Mouse (Mus musculus): Measurements from ENCODE around the gene Rexo2.

Gene Rexo2

DNA sequence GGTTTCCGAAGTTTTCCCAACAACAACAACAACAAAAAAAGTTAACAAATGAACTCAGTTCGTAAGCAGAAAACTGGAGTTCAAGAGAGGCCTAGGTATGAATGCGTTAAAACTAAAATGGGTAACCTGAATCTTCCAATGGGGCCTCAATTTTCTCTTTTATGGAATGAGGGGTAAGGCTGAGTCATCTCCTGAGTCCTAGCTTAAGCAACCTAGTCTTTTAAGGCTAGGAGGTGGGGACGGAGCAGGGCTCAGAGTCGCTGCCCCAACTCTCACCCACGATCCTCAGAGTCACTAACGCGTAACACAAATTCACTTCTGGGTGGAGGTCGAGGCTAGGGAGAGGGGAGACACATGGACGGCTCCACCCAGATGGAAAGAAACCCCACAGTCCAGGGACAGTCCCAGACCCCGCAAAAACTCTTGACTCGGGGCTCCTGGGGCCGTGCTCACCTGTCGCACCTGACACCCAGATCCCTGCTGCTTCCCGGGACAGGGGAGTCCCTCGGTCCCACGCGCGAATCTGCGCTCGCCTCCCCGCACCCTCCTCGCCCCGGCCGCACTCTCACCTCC, 499 bp downstream of the Rexo2 start:
- TF ChIP-seq GATA4 (IDR thresholded peaks at IDR 0.05; ENCODE audit: insufficient replicate concordance, low read length) = no peak

DNA sequence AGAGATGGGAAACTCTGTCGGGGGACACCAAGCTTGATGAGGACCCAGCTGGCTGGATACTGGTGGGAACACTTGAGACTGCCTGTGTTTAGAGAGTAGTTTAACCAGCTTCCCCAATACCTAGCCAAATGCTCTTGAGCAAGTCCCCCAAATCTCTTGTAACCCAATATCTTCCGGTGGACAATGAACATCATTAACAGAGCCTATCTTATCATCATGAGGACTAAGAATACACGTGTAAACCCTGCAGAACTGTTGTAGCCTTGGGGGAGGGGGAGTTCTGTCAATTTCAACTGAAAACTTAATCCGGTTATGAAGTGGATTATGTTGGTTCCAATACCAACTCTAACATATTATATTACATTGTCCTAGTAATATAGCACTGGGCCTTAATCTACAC, 1.6 kb downstream of the Rexo2 start:
- TF ChIP-seq GATA4 (IDR thresholded peaks at IDR 0.05; ENCODE audit: insufficient replicate concordance, low read length) = no peak

DNA sequence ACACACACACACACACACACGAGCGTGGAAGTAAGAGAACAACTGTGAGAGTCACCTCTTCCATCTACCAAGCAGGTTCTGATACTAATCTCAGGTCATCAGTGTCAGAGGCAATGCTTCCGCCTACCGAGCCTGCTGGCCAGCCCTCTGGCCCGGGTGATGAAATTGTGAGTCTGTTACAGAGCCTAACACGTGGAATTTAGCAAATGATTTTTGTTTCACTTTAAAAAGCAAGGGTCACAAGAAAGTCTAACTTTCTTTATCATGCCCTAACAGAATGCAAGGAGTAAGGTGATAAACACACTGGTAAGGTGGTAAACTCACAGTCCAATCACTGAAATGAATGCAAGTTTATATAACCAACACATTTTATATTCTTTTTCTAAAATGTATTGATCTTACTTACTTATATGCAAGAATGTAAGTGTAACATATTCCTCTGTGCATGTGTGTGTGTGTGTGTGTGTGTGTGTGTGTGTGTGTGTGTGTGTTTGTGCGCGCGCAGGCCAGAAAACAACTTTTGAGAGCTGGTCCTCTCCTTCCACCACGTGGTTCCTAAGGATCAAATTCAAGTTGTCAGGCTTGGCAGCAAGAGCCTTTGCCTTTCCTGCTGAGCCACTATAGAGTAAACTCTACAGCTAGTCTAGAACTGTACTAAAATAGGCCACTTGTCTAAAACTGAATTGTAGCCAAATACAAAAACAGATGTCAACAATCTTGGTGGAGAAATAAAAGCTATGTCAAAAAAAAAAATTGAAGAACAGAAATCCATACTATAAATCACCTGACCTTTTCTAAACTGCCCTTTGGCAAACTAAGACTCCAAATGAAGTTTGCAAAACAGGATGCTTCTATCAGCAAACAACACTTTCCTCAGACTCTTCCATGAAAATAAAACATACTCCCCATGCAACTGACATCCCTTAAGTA, 3.9 kb downstream of the Rexo2 start:
- no peak; the same call in 1 of the 2 replicates for TF ChIP-seq GATA4 (IDR thresholded peaks at IDR 0.05; ENCODE audit: insufficient replicate concordance, low read length)

DNA sequence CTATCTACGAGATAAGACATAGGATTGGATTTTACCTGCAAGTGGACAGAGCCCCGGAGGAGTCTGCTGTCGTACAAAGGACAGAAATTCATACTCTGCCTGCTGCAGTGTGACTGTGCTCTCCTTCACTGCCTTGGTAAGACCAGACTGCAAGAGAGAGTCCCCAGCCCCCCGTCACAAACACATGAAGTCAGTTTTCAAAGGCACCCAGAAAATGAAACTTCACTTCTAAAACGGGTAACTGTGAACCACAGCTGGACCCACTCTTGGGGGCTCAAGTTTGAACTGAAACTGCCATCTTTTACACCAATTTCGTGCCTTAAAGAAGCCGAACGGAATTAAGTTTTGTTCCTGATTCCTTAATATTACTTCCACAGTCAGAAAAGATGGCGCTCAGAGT, 6.1 kb downstream of the Rexo2 start:
- no peak for TF ChIP-seq GATA4 (IDR thresholded peaks at IDR 0.05; ENCODE audit: insufficient replicate concordance, low read length)

DNA sequence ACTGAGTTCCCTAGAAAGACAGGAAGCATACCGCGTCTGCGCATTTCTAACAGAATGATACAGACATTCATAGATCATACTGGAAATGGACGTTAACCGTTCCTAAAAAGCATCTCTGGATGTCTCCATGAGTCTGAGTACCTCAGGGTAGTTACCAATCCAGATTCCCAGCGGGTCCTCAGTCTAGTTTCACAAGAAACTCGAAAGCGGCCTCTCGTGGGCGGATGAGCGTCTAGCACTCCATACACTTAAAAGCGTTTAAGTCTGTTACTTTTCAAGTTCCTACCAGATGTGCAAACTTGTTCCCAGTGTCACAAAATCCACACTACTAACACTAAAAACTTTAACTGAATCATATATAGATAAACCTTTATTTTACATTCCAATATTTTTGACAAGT, 7.3 kb downstream of the Rexo2 start:
- no peak for TF ChIP-seq GATA4 (IDR thresholded peaks at IDR 0.05; ENCODE audit: insufficient replicate concordance, low read length)

DNA sequence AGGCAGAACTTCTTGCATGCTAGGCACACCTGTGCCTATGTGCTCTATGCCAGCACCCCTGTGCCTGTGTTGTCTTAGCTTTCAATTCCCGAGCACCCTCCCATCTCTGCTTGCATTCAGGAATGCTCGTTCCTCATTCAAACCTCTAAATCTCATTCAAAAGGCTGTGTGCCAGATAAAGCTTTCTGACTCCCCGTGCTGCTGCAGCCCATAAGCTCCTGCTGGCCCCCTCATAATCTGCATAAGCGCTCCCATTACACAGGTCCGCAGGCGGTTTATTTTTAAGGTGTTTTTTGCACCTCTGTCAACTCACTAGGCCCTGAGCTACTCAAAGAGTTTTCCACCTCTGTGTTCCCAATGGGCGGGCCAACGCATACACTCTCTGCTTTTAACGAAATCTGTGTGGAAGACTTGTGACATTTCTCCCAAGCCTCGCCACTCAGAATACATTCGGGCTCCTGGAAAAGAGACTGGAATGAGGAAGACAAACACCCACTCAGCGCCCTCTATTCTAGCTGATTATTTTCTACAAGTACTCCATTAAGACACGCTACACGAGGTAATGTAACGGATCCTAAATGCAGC, 7.9 kb downstream of the Rexo2 start:
- TF ChIP-seq GATA4 (IDR thresholded peaks at IDR 0.05; ENCODE audit: insufficient replicate concordance, low read length) = no peak

DNA sequence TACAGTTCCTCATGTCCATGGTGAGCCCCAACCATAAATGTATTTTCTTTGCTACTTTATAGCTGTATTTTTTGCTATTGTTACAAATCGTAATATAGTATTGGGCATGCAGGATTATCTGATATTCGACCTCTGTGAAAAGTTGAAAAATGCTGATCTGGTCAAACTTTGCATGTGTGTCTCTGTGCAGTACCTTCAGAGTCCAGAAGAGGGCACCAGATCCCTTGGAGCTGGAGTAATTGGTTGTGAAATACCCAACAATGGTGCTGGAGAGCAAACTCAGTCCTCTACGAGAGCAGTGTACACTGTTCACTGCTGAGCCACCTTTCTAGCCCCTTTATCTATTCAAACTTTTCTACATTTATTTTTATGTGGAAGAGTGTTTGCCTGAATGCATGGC, 13.6 kb downstream of the Rexo2 start:
- TF ChIP-seq GATA4 (IDR thresholded peaks at IDR 0.05; ENCODE audit: insufficient replicate concordance, low read length) = no peak

DNA sequence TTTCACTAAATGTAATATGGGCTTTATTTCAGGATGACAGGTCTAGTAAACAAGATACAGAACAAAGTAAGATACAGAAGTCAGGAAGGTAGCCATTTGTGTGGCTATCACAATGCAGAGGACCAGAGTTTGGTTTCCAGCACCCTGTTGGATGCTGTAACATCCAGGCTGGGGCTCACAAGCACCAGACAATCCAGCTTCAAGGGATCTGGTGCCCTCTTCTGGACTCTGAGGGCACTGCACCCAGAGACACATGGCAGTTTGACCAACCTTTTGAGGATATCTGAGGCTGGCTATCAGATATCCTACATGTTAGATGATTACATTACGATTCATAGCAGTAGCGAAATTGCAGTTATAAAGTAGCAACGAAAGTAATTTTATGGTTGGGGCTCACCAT, 14.8 kb downstream of the Rexo2 start:
- TF ChIP-seq GATA4 (IDR thresholded peaks at IDR 0.05; ENCODE audit: insufficient replicate concordance, low read length) = no peak

DNA sequence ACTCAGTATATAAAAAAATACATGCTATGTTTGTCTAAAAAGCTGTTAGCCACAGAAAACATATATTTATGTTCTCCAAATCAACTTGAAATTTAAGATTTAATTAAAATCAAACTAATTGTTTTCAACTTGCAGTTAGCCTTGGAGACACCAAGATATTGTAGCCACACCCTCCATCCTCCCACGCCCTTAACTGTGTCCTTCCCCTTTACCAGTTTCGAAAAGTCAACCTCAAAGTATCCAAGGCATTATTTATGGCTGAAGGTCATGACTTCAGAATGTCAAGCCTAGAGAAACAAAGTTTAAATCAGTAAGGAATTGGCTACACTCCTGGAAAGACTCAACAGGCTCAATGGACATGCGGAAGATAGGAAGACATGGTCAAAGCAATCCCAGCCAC, 18.9 kb downstream of the Rexo2 start:
- no peak for TF ChIP-seq GATA4 (IDR thresholded peaks at IDR 0.05; ENCODE audit: insufficient replicate concordance, low read length)

DNA sequence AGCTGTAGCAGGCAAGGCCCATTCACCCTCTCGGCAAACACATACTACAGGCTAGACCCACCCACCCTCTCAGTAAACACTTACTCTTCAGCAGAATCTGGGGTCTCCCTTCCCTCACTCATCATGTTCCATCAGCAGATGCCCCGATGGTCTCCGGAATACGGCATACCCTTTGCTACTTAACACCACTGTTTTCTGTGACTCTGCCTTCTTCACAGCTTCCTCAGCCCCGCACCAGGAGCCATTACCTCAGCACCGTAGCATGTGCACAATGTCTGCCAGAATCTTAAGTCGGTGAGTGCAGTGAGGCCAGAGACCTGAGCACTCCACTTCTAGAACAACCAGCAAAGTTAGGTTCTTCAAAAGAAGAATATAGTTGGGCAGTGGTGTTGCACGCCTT, 19.7 kb downstream of the Rexo2 start:
- no peak for TF ChIP-seq GATA4 (IDR thresholded peaks at IDR 0.05; ENCODE audit: insufficient replicate concordance, low read length)

DNA sequence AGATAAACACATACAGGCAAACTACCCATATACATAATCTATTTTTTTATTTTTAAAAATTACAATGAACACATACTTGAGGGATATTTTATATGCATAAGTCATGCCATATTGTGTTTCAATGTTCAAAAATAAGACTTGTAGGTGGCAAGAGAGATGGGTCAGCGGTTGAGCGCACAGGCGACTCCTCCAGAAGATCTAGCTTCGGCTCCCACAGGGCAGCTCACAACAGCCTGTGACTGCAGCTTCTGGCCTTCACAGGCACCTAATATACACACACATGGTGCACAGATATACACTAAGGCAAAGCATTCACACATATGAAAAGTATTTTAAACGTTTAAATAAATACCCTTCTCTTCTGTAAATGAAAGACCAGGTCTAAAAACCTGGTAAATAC, 21.0 kb downstream of the Rexo2 start:
- no peak for TF ChIP-seq GATA4 (IDR thresholded peaks at IDR 0.05; ENCODE audit: insufficient replicate concordance, low read length)

DNA sequence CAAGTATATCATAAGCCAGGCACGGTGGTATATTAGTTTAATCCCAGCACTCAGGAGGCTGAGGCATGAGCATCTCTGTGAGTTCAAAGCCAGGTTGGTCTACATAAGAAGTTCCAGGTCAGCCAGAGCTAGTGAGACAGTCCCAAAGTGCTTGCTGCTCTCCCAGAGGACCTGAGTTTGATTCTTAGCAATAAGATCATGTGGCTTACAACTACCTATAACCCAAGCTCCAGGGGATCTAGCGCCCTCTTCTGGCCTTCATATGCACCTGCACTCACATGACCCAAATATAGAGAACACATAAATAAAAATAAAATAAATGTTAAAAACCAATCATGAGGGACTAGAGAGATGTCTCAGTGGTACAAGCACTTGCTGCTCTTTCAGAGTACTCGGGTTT, 21.5 kb downstream of the Rexo2 start:
- no peak for TF ChIP-seq GATA4 (IDR thresholded peaks at IDR 0.05; ENCODE audit: insufficient replicate concordance, low read length)

DNA sequence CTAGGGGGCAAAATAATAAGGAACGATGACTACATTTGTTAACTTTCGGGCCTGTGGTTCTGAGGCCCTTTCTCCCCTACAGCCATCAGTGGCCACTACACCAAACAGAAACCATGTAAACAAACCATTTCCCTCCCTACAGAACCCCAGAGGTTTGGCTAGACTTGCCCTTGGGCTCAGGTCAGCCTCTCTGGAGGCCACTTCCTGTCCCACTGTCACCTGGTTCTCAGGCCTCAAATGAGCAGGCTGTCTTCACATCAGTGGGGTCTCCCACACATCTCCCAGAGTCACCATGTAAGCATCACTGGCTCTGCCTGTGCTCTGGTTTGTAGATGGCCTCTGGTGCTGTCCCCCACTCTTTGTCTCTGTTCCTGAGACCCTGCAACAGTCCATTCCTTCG, 24.5 kb downstream of the Rexo2 start:
- TF ChIP-seq GATA4 (IDR thresholded peaks at IDR 0.05; ENCODE audit: insufficient replicate concordance, low read length) = no peak

DNA sequence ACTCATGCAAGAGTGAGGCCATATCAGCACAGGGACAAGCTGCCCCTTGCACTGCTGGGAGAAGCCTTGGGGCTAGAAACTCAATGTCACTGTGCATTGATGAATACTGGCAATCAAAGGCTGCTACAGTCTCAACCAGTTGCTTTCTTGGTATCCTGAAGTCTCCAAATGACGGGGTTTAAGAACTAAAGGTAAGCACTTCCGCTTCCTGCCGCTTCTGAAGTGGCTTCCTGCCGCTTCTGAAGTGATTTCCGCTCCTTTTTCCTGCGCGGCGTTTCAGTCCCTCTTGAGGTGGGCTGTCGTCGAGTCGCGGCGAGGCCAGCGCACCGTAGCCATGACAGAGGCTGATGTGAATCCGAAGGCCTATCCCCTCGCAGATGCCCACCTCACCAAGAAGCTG, 30.4 kb downstream of the Rexo2 start:
- TF ChIP-seq GATA4 (IDR thresholded peaks at IDR 0.05; ENCODE audit: insufficient replicate concordance, low read length) = no peak

DNA sequence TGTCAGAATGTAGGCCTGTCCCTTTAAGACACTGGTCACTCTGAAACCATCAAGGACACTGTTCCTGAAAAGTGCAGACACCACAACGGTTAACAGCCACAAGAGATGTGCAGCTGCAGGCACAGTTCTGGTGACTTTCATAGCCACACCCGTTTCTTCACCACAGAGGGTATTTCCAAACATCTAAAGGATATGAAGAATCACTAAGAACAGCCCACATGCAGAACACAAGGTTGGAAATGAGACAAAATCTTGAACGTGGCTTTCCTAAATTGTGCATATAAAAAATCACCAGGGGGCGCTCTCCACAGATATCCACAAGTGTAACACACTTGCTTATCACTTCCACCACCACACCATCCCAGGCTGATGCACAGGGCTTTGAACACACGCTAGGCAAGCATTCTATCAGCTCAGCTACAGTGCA, 32.6 kb downstream of the Rexo2 start:
- no peak for TF ChIP-seq GATA4 (IDR thresholded peaks at IDR 0.05; ENCODE audit: insufficient replicate concordance, low read length)

DNA sequence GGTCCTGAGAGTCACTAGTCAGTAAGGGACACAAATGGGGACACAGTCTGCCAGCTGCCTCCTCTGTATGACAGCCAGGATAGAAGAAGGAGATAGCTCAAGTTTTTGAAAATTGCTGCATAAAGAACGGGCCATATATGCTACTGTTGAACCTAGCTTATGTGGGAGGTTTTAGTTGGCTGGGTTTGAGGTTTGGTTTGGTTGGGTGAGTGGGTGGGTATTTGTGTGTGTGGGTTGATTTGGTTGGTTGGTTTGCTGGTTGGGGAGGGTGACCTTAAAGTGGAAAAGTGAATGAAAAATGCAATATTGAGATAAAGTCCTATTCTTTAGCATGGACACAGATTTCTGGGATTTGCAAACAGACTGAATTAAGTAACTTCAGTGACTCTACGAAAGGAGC, 35.6 kb downstream of the Rexo2 start:
- TF ChIP-seq GATA4 (IDR thresholded peaks at IDR 0.05; ENCODE audit: insufficient replicate concordance, low read length) = no peak
